Mouse (Mus musculus): ENCODE results near the gene Icam2. TPM values are rescaled to one million over a fixed set of nuclear protein-coding genes. Genes with fewer than 3 reads are reported as not detected.
"Not testable (repeated sequence)": the region's sequence is repeated elsewhere in the genome, so short reads cannot be mapped to it uniquely, and the experiment has no call there.

Icam2 gene
- total and polyA plus RNA-seq, 2 experiments from 2014 or later = 66.6 to 72.9 TPM

- Histone ChIP-seq H3K36me3 (replicated peaks; ENCODE audit: control insufficient read depth, insufficient read depth, low read length) (no peaks in the 10 kb centered on the region), H3K4me3 (ENCODE audit: low read depth, low read length) (no peak overlapping the region), H3K27me3 (ENCODE audit: control insufficient read depth, insufficient read depth, low read length) (no peaks in the 10 kb centered on the region), H3K27ac (ENCODE audit: low read depth) (no peak overlapping the region), H3K9ac (replicated peaks; ENCODE audit: low read depth, low read length) (no peak overlapping the region), H3K9me3 (replicated peaks; ENCODE audit: control insufficient read depth, low read length) (no peaks in the 10 kb centered on the region), H3K4me1 (ENCODE audit: control insufficient read depth, insufficient read depth) (peaks cover 7% of the 10 kb centered on the region), H3K4me2 (ENCODE audit: low read depth, low read length) (no peak overlapping the region)
- WGBS = 67% methylated on average over 5 of the region's 5 CpGs
- DNase-seq (ENCODE audit: low spot score) (no peak), ATAC-seq (ENCODE audit: insufficient read depth, low read depth) (no peak; the same call in 1 of the 2 replicates)
- no peak for TF ChIP-seq EP300 (IDR thresholded peaks at IDR 0.05; ENCODE audit: low read depth)
- no peak for TF ChIP-seq CTCF (IDR thresholded peaks at IDR 0.05; ENCODE audit: low read depth)
Measured at GRCm38 (mm10) chr11:106350853-106351252, 37.0 kb downstream of the Icam2 start.

- TF ChIP-seq EP300 (IDR thresholded peaks at IDR 0.05; ENCODE audit: low read depth) = no peak
- no peak for TF ChIP-seq CTCF (IDR thresholded peaks at IDR 0.05; ENCODE audit: low read depth)
- Histone ChIP-seq H3K27me3 (ENCODE audit: control insufficient read depth, insufficient read depth, low read length) (no peaks in the 10 kb centered on the region), H3K4me2 (ENCODE audit: low read depth, low read length) (no peak overlapping the region), H3K4me1 (ENCODE audit: control insufficient read depth, insufficient read depth) (no peaks in the 10 kb centered on the region), H3K9ac (replicated peaks; ENCODE audit: low read depth, low read length) (no peak overlapping the region), H3K4me3 (ENCODE audit: low read depth, low read length) (no peak overlapping the region), H3K27ac (ENCODE audit: low read depth) (no peak overlapping the region), H3K9me3 (replicated peaks; ENCODE audit: control insufficient read depth, low read length) (no peaks in the 10 kb centered on the region), H3K36me3 (replicated peaks; ENCODE audit: control insufficient read depth, insufficient read depth, low read length) (no peaks in the 10 kb centered on the region)
- no peak for DNase-seq (ENCODE audit: low spot score)
- WGBS = 60% methylated on average over 6 of the region's 6 CpGs
- ATAC-seq (ENCODE audit: insufficient read depth, low read depth) = no peak
Measured at GRCm38 (mm10) chr11:106349772-106350171, 38.1 kb downstream of the Icam2 start.

GRCm38 (mm10) chr11:106344910-106345309 is 43.0 kb downstream of the Icam2 start:
- Histone ChIP-seq H3K9me3 (replicated peaks; ENCODE audit: control insufficient read depth, low read length) (no peaks in the 10 kb centered on the region), H3K4me3 (ENCODE audit: low read depth, low read length) (no peak overlapping the region), H3K4me1 (ENCODE audit: control insufficient read depth, insufficient read depth) (0 out of 2 replicates have a peak, but pooled peaks cover 4% of the 10 kb centered on the region), H3K27me3 (ENCODE audit: control insufficient read depth, insufficient read depth, low read length) (no peaks in the 10 kb centered on the region), H3K27ac (ENCODE audit: low read depth) (no peak overlapping the region), H3K9ac (replicated peaks; ENCODE audit: low read depth, low read length) (no peak overlapping the region), H3K4me2 (ENCODE audit: low read depth, low read length) (no peak overlapping the region), H3K36me3 (replicated peaks; ENCODE audit: control insufficient read depth, insufficient read depth, low read length) (no peaks in the 10 kb centered on the region)
- no peak for TF ChIP-seq CTCF (IDR thresholded peaks at IDR 0.05; ENCODE audit: low read depth)
- no peak for TF ChIP-seq EP300 (IDR thresholded peaks at IDR 0.05; ENCODE audit: low read depth)
- WGBS = 36% methylated on average over 6 of the region's 6 CpGs
- ATAC-seq (ENCODE audit: insufficient read depth, low read depth) (no peak), DNase-seq (ENCODE audit: low spot score) (no peak)

- H3K4me1 ChIP-seq (ENCODE audit: control insufficient read depth, insufficient read depth) = 0 out of 2 replicates have a peak, but pooled peaks cover 4% of the 10 kb centered on the region
- no peaks in the 10 kb centered on the region for H3K36me3 ChIP-seq (replicated peaks; ENCODE audit: control insufficient read depth, insufficient read depth, low read length)
- H3K9ac ChIP-seq (replicated peaks; ENCODE audit: low read depth, low read length) = no peak overlapping the region
- 61% methylated on average over 9 of the region's 9 CpGs for WGBS
- ATAC-seq (ENCODE audit: insufficient read depth, low read depth) (no peak), DNase-seq (ENCODE audit: low spot score) (no peak)
- no peak overlapping the region for H3K4me3 ChIP-seq (ENCODE audit: low read depth, low read length)
- H3K9me3 ChIP-seq (replicated peaks; ENCODE audit: control insufficient read depth, low read length) = no peaks in the 10 kb centered on the region
- H3K27me3 ChIP-seq (ENCODE audit: control insufficient read depth, insufficient read depth, low read length) = no peaks in the 10 kb centered on the region
- H3K4me2 ChIP-seq (ENCODE audit: low read depth, low read length) = no peak overlapping the region
- H3K27ac ChIP-seq (ENCODE audit: low read depth) = no peak overlapping the region
- no peak for TF ChIP-seq EP300 (IDR thresholded peaks at IDR 0.05; ENCODE audit: low read depth)
- no peak for TF ChIP-seq CTCF (IDR thresholded peaks at IDR 0.05; ENCODE audit: low read depth)
Measured at GRCm38 (mm10) chr11:106340990-106341520, 46.8 kb downstream of the Icam2 start.

GRCm38 (mm10) chr11:106339323-106339722 is 48.6 kb downstream of the Icam2 start:
- not testable (repeated sequence) for H3K27me3 ChIP-seq (ENCODE audit: control insufficient read depth, insufficient read depth, low read length); ATAC-seq (ENCODE audit: insufficient read depth, low read depth); DNase-seq (ENCODE audit: low spot score); H3K9me3 ChIP-seq (replicated peaks; ENCODE audit: control insufficient read depth, low read length); H3K4me3 ChIP-seq (ENCODE audit: low read depth, low read length); H3K4me1 ChIP-seq (ENCODE audit: control insufficient read depth, insufficient read depth); H3K9ac ChIP-seq (replicated peaks; ENCODE audit: low read depth, low read length); H3K4me2 ChIP-seq (ENCODE audit: low read depth, low read length); H3K27ac ChIP-seq (ENCODE audit: low read depth); H3K36me3 ChIP-seq (replicated peaks; ENCODE audit: control insufficient read depth, insufficient read depth, low read length)
- 73% methylated on average over 4 of the region's 4 CpGs for WGBS

GRCm38 (mm10) chr11:106338870-106339269 is 49.0 kb downstream of the Icam2 start:
- WGBS = 74% methylated on average over 7 of the region's 7 CpGs

More at GRCm38 (mm10) chr11:106338870-106339269, 49.0 kb downstream of the Icam2 start:
- H3K27ac ChIP-seq (ENCODE audit: low read depth) = no peak overlapping the region
- H3K4me1 ChIP-seq (ENCODE audit: control insufficient read depth, insufficient read depth) = 0 out of 2 replicates have a peak, but pooled peaks cover 4% of the 10 kb centered on the region
- H3K9me3 ChIP-seq (replicated peaks; ENCODE audit: control insufficient read depth, low read length) = no peaks in the 10 kb centered on the region
- H3K36me3 ChIP-seq (replicated peaks; ENCODE audit: control insufficient read depth, insufficient read depth, low read length) = no peaks in the 10 kb centered on the region
- TF ChIP-seq CTCF (IDR thresholded peaks at IDR 0.05; ENCODE audit: low read depth) (no peak), EP300 (IDR thresholded peaks at IDR 0.05; ENCODE audit: low read depth) (no peak)
- no peak overlapping the region for H3K4me3 ChIP-seq (ENCODE audit: low read depth, low read length)
- H3K9ac ChIP-seq (replicated peaks; ENCODE audit: low read depth, low read length) = no peak overlapping the region
- ATAC-seq (ENCODE audit: insufficient read depth, low read depth) = no peak
- no peak overlapping the region for H3K4me2 ChIP-seq (ENCODE audit: low read depth, low read length)
- H3K27me3 ChIP-seq (ENCODE audit: control insufficient read depth, insufficient read depth, low read length) = no peaks in the 10 kb centered on the region
- no peak for DNase-seq (ENCODE audit: low spot score)

Data from heart, postnatal 0 days (tissue).